Mouse (Mus musculus): ENCODE results near the gene Gm20388. TPM values are rescaled to one million over a fixed set of nuclear protein-coding genes. Genes with fewer than 3 reads are reported as not detected.
A peak's percentile ranks its signal among the peaks of the same experiment; 100 is the strongest.
"Not testable (repeated sequence)": the region's sequence is repeated elsewhere in the genome, so short reads cannot be mapped to it uniquely, and the experiment has no call there.

The Gm20388 gene
- total RNA-seq, 2 experiments from 2014 or later = 1.9 to 2.0 TPM

DNA sequence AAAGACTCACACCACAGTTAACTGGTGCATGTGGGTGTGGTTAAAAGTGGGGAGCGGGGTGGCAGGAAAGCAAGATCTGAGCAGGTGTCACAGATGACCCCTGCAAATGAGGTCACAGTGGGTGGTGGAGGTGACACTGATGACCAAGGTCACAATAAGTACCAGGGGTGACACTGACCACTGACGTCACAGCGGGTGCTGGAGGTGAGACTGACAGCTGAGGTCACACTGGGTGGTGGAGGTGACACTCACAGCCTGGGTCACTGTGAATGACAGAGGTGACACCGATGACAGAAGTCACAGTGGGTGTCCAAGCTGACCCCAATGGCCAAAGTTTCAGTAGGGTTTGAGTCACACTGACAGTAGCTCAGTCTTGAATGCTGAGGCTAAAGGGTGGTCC is 876.1 kb downstream of the Gm20388 start:
- DNase-seq = no peak

DNA sequence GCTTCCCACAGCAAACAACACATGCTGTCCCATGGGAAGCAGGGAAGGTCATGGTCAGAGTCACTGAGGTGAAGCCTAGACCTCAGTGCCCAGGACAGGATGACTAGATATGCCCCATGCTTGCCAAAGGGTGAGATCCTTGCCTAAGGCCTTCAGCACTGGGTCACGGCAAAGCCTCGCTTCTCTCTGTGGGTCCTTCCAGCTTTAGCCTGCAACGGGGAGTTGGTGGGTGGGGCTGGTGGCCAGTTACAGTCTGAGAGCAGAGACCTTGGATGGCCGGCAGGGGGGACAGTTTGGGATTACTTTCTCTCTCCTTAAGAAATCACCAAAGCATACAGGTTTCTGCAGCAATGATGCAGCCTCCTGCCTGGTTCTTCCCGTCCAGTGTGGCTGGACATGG is 877.0 kb downstream of the Gm20388 start:
- DNase-seq = no peak

DNA sequence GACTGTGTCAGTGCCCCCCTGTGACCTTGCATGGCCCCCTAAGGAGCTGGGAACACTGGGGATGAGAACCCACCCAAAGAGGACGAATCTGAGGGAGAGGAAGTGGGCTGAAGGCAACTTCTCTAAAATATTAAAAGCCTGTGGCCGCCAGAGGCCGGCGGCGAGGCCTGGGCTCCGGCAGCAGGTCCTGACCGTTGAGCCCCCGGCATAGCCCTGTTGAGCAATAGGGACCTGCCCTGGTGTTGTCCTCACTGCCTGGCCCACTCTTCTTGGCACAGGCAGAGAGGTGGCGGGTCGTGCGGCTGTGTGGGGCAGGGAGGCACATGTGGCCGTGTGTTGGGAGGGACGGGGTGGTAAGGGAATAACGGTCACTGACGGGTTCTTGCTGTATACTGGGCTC is 882.1 kb downstream of the Gm20388 start:
- no peak for DNase-seq

DNA sequence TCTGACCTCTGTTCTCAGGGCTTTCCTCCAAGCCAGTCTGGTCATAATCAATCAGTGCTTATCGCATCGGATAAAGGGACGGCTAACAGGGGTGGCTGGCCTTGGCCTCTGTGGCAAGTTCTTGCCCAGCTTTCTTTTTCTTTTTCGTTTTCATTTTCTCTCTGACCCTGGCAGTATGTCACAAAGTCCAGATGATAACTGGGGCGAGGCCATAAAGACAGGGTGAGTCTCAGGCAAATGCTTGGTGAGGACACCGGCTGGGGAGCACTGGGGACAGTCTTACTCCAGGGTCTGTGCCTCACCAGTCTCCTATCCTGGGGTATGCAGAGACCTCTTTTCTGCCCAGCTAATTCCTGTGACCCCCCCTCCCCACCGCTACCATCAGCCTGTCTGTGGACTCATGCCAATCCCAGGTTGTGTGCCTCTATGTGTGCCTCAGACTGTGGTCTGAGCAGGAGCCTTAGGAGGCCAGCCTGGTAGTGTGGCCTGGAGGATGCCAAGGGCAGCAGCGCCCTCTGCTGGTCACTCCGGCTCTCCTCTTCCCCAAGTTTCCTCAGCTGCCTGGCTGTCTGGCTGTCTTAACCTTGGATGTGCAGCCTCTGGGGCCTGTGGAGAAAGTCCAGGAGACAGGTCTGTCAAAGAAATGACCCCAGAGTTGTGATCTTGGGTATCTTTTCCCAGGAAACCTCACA is 885.4 kb downstream of the Gm20388 start:
- peak; percentile 91 for DNase-seq

DNA sequence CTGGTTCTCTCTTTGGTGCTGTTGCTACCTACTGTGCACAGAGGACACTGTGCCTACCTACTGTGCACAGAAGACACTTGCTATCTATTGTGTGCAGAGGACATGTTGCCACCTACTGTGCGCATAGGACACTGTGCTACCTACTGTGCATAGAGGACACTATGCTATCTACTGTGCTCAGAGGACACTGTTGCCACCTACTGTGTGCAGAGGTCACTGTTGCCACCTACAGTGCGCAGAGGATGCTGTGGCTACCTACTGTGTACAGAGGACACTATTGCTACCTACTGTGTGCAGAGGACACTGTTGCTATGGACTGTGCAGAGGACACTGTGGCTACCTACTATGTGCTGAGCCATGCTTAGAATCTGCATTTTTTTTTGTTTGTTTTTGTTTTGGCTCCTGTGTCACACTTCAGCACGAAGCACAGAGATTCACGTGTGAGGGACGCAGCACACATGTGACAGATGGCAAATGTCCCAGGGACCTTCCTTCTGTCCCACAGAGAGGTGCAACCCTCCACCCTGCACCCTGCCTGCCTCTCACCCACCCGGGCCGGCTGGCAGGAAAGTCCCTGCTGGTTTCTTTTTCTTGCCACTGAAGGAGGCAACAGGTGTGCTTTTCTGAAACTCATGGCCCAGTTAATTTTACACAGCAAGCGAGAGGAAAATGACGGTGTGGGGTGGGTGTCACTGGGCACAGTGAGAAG is 886.5 kb downstream of the Gm20388 start:
- no peak for DNase-seq

DNA sequence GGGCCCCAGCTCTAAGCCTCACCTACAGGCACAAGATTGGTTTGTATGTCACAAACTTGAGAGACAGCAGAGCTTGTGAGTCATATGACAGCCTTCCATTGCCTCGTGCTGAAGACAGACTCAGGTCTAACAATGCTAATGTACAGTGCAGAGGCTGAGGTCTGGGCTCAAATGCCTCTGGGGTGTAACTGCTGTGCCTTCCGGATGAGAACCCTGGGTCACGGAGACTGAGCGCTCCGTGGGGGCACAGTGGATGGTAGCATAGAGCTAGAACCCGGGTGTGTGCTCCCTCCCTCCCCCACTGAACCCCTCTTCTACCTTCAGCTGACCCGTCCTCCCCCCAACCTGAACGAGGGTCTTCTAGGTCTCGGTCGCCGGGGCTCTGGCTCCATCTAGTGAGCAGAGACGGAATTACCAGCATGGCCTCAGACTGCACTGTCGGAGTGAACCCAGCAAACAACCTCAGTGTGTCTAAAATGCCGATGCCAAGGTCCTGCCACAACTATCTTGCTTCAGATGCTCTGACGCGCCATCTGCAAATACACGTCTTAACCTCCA is 889.7 kb downstream of the Gm20388 start:
- peak; percentile 72 for DNase-seq

DNA sequence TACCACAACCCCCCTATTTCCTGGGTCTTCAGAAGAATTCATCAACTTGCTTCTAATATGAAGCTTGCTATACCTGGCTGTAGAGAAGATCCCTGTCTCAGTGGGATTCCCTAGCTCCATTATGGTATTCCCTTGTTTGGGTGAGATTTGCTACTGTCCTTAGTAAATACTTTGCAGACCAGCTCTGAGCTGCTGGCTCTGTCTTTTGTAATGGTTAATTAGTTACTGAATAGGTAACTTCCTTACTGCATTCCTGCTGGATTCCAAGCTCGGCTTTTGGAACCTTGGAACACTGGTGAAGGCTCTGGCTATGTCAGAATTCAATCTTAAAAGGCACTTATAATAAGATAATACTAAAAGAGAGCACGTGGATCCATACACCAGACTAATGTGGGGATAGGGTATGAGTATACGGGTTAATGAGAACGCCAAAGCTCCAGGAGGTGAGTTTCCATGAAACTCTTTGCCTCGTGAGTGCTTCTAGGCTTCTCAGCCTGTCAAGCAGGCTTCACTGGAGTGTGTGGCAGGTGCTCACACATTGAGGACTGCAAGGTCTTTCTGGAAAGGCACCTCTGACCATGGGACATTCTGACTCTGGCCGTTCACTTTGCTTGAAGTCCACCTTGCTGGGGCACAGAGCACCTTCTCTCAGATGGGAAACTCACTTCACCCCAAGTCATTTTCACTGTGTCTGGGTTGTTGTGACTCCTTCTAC is 893.2 kb downstream of the Gm20388 start:
- DNase-seq = not testable (repeated sequence)

DNA sequence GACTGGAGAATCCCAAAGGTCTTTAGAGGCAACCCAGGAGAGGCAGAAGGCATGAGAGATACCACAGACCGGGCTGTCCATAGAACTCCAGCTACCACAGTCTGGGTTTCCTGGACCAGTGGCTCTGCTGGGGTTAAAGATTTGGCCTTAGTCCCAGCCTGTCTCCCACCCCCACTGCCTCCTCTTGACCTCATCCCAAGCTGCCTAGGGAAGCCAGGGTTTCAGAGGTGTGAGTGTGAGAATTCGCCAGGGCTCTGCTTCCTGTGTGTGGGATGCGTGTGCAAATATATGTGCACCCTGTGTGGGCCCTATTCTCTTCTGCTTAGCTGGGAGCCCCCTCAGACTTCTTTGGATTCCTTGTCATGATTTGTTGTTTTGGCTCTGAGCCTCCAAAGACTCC is 894.1 kb downstream of the Gm20388 start:
- no peak for DNase-seq

DNA sequence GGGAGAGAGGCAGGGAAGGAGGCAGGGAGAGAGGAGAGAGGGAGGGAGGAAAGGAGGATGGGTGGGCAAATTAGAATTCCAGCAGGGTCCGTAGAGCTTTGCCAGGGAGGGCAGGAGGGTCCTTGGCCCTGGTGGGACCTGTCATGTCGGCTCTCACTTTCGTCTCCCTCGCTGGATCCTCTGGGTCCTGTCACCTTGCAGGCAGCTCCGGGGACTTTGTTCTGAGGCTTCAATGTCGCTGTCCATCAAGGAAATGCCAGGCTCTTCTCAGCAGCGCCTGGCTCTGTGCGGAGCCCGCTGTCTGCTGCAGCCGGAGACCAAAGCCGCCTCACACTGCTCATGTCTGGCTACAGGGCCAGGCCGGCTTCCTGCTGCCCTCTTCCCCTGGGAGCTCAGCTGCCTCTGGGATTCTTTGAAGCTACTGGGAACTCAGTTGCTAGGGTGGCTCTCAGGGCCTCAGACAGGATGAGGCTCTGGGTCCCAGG is 896.2 kb downstream of the Gm20388 start:
- DNase-seq = no peak

DNA sequence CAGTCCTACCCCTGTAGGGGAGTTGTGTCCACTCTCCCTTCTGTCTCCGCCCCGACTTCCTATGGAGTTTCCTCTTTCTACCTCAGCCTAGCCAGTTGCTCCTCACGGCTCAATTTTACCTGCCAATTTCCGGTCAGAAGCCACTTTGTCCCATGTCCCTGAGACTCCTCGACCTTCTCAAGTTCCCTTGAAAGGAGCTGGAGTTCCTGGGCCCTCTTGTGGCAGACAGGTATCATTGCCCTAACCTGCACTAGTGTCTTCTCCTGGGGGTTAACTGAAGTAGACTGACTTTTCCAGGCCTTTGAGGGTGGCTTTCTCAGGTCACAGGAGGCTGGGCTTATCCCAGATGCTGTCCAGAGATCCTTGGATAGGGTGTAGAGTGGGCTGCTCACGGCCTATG is 897.1 kb downstream of the Gm20388 start:
- DNase-seq = no peak

DNA sequence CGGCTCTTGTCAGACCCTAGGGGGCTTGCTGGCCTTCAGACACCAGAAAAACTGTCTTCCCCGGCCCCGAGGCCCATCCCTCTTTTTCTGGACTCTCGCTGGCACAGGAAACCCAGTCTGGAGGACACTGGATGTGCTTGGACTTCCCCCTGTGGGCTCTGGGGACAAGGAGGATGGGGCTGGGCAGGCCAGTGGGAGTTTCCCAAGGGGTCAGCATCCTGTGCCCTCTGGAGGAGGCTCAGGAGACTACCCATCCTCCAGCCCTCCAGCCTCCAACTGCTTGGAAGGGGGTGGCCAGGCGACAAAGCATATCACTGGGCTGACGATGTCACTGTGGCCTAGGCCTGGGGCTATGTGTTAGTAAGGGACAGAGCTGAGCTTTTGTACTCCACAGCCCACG is 898.4 kb downstream of the Gm20388 start:
- DNase-seq = peak; percentile 30

DNA sequence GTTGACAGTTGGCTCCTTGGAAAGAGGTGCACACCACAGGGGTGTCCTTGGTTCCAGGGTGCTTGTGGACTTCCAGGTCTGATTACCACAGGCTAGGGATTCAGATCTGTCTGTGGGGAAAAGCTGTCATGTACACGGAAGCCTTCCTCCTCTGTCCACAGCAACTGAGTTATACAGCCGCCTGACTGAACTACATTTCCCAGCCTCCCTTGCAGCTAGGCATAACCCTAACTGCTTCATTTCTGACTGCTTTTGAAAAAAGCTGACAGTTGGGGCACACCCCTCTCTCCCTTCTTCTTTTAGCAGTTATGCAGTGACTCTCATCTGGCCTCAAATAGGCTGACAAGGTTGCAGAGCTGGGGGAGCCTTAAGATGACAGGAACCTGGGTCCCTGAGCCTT is 901.3 kb downstream of the Gm20388 start:
- no peak for DNase-seq

DNA sequence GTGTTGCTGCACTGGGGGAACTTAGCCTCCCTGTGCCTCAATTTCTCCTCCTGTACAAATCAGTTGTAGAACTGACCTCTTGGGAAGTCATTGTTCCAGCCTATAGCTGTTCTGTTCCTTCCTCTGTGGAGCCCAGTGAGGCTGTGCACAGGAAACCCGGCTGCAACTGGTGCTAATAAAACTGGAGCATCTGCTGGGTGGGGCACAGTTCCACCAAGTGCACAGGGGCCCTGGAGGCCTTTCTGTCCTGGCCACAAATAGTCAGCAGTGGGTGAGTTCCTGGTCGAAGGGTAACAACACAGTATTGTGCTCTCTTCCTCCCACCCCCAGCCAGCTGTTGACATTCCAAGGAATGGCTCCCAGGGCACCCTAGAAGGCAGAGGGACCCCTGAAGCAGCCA is 902.4 kb downstream of the Gm20388 start:
- no peak for DNase-seq

DNA sequence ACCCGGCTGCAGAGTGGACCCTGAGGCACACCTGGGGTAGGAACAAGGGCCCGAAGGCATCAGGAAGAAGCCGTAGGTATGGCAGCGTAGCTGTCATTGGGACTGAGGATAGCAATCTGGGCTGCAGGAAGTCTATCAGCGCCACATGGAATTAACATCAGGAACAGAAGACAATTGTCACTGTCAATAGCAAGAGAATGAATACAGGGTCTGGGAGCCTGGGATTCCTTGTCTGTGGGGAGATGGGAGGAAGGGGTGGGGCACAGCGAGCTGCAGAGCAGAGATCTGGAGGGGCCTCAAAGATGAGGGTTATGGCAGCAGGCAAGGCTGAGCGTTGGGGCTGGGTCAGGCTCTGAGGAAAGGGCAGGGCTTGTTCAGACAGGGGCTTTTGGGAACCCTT is 903.2 kb downstream of the Gm20388 start:
- no peak for DNase-seq

DNA sequence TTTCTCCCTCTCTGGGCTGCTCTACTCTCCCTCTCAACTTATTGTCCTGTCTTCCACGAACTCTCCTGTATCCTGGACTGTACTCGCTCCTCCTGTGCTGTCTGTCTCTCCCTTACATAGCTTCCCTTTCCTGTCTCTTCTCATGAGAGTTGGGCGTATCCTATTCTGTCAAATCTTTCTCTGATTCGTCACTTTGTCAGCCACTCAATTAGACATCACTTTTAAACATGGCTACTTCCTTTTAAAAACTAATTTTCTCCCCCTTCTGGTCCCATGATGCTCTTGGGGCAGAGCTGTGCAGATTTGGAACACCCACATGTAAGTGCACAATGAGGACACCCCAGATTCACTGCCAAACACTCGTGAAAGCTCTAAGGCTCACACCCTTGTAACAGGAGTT is 905.7 kb downstream of the Gm20388 start:
- DNase-seq = no peak

DNA sequence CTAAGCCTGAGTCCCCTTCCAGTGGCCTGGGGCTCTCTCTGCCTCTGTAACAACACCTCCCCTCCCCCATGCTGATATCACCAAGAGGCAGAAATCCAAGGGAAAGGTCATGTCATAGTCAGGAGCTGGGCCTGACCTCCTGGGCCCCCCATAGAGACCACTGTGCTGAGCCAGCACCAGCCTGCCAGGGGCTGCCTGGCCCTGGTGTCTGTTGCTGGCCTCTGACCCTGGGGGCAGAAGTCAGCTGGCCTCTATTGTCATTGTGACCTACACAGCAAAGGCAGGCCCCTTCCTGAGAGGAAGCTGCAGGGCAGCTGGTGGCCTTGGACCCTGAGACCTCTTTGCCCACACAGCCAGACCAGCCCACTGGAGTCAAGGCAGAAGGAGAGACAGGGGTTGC is 909.3 kb downstream of the Gm20388 start:
- no peak for DNase-seq

DNA sequence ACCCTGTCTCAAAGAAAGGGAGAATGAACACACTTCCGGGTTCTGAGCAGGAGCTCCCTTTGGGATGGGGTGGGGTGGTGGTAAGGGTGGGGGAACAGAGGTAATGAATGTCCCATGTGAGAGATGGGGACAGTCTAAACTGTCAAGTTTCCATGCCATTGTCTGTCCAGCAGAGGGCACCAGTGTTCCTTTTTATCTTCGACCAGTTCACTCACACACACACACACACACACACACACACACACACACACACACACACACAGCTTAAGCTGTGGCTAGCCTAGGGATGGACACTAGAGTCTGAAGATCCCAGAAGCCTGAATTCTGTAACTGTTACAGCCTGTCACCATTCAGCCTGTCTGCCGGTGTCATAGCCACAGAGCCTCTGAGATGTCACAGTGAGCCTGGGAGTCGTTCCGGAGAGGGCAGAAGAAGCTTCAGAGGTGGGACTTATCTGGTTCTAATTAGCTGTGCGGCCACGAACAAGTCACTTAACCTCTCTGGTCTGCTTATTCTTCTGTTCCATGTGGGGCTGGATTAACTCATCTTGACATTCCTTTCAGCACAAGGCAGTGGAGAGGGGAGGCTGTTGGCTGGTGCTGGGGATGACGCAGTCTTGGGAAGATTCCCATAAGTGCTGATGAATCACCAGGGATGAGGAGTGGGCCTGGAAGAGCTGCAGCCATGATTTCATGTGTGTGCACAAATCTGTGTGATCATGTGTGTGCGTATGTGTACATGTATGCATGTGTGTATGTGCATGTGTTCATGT is 910.9 kb downstream of the Gm20388 start:
- DNase-seq = peak; percentile 73

DNA sequence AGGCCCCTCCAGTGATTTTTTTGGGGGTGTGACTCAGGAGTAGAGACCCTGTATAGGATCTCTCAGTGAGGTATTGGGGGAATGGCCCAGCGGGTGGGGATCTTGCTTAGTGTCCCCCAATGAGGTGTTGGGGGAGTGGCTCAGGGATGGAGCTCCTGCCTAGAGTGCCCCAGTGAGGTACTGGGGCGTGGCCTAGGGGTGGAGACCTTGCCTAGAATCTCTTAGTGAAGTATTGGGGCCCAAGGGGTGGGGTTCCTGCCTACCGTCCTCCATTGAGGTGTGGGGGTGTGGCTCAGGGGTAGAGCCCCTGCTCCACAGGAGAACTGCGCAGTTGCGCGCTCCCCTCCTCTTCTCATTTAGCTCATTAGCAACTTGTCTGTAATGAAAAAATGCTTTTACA is 912.7 kb downstream of the Gm20388 start:
- no peak for DNase-seq

DNA sequence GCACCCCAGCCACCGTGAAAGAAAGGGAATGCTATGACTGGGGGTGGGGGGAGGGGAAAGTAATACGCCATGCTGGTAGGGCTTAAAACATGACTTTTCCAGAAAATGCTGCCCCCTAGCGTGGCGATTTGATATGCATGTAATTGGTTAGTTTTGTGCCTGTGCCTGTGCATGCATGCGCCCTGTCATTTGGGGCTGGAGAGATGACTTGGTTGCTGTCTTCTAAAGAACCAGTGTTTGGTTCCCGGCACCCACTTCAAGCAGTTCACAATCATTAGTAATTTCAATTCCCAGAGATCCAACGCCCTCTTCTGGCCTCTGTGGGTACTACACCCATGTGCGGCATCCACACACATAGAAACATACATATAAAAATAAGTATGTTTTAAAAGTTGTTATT is 913.2 kb downstream of the Gm20388 start:
- no peak for DNase-seq

DNA sequence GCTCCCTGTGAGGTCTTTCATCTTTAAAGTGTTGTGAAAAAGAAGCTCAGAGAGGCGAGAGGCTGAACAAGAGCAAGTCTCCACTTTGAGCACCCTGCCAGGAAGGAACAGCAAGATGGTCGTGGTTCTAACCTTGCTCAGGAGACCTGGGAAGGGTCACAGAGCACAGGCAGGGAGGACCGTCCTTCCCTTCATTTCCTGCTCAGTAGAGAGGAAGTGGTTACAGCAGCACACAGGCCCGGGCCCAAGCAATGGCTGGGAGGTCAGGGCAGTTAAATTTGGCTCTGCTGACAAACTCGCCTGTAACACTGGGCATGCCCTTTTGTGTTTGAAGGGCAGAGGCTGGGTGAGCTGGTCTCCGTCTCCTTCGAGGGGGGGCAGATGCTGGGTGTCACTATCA is 914.0 kb downstream of the Gm20388 start:
- DNase-seq = no peak

DNA sequence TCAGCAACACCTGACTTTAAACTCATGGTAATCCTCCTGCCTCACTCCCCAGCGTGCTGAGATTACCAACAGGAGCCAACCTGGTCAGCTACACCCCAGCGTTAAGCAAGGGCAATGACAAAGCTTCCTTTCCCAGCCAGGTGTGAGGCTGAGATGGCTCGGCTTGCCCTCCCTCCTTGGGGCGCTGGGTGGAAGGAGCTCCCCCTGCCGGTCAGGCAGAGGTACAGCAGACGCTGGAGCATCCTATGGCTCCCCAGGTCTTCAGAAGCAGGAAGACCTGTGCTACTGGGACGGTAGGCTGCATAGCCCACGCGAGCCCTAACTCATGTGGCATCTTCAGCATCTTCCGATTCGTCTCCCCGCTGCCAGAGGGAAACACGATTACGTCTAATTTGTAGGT is 917.6 kb downstream of the Gm20388 start:
- DNase-seq = peak; percentile 60

DNA sequence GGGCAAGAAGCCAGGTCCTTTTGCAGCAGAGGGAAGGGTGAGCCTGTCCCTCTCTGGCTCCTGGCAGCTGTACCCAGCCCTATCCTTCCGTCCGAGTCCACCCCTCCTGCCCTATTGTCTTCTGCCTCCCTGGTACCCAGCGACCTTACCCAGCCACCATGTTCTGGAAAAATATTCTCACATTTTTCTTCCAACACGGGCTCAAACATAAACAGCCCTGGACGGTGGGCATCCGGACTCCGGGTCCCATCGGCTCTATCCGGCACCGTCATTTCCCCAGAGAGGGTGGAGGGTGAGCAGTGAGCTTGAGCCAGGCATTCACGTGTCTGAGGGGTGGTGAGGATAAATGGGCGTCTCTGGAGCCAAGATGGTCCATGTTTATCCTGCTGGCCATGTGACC is 920.0 kb downstream of the Gm20388 start:
- no peak for DNase-seq
